Mouse (Mus musculus): Measurements from ENCODE around the gene Mtmr10.

Mtmr10 gene

DNA sequence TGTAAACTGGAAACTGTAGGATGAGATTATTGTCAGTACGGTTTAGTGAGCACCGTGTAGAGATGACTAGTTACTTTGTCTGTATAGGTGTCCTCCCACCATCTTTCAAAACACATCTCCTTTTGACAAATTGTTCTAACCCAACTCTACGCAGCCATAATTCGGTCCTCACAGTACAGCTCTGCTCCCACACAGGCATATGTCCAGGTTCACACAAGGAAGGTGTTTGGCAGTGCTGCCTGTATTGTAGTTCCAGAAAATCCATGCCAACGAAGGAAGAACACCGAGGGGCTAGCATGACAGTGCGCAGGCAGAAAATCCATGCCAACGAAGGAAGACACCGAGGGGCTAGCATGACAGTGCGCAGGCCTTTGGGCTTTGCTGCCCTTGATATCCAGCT lies 4.3 kb downstream of the Mtmr10 start:
- no peak for DNase-seq (ENCODE audit: low read depth, low spot score)

DNA sequence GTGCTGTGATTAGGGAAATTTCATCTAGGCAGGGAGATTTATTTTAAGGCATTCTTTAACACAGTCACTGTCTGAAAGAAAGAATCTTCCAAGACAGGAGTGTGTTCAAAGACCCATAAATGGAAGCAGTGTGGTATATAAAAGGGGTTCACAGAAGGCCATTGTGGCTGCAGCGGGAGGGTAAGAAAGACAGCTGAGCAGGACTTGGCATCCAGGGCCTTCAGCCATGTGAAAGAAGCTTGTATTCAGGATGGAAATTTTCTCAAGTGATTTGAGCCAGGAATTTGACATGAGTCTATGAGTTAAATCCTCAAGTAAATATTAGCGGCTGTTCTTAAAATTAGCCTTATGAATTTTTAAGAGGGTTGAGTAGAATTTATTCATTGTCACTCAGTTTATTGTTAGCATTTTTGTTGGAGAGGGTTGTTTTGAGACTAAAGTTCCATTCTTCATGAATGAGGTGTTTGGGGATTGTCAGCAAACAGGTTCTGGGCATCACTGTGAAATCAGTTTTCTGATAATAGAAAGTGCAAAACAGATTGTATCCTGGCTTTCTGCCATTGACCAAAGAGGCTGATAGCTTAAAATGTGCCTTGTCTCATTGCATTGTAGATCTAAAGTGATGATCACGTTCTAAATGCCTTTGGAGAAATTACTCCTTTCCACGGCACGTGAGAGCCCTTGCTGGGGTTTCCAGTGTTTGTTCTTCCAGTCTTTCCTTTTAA lies 9.0 kb downstream of the Mtmr10 start:
- no peak for DNase-seq (ENCODE audit: low read depth, low spot score)

DNA sequence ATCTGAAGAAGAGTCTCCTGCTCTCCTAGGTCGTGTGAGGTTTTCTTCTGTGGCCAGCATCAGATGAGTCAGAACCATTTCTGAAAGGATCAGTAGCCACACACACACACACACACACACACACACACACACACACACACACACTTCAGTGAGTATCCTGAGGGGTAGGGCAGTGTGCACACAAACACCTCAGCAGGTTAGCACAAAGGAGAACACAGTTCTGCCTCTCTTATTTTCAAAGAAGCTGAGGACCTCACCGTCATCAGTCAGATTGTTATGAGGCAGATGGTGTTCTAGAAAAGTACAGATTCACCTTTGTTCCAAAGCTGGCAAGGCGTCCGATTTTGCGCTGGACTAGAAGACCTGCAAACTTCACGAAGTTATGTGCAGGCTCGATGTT lies 22.8 kb downstream of the Mtmr10 start:
- DNase-seq (ENCODE audit: low read depth, low spot score): no peak

DNA sequence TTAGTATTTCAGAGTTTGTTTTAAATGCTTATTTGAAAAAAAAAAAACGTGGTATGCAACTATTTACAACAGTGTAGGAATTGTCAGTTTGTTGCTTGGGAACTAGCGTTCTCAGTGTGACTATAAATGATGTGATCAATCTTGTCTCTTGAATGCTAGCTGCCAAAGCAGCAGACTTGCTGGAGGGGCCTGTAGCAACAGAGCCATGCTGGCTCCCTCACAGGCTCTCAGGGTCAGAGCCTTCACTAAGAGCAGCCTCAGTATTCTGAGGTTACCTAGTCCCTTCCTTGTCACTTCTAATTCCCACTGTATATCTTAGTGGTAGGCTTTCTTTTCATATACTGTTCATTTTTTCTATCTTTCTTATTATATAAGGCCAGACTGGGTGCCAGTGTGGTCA lies 23.3 kb downstream of the Mtmr10 start:
- no peak for DNase-seq (ENCODE audit: low read depth, low spot score)

DNA sequence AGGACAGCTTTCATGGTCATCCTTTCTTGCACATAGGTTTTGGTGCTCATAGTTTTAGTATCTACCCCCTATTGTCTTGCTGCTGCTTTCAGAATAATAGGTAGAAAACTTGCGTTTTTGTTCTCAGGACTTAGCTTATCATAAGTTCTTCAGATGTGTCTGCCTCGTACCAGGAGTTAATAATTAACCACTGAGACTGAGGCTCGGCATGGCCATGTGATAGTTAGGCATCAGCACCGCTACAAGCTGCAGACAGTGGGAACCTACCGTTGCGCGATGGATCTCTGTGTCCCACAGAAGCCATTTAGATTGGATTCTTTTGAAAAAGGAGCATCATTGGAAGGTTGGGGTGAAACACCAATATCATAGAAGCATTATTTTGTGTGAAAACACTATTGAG lies 25.4 kb downstream of the Mtmr10 start:
- DNase-seq (ENCODE audit: low read depth, low spot score): no peak

DNA sequence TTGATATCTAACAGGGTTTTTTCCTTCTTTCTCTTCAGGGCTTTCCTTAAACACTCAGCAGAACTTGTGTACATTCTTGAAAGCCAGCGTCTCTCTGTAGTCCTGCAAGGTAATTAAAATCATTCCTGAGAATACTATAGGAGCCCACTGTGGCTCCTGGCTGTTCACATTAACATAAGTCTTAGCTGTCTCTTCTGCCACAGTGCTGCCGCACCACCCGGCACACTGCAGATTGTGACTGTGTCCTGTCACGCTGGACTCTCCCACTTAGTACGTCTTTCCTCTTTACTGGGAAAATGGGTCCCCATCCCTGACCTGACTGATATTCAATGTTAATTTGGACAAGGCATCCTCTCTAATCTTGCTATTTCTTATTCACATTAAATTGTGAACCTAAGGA lies 33.7 kb downstream of the Mtmr10 start:
- no peak for DNase-seq (ENCODE audit: low read depth, low spot score)

DNA sequence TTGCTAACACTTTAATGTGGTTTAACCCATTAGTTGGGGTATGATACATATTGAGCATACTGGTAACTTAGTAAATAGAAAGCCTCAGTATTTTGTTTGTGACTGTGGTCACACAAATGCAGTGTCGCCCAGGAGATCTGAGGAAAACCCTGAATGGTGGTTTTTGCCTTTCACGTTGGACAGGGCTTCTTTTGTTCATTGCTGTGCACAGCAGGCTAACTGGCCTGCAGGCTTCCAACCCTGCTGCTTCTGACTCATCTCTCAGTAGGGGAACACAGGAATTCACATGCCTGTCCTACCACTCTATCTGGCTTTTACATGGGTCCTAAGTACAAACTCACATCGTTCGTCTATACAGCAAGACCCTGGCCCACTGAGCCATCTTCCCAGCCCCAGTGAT lies 34.2 kb downstream of the Mtmr10 start:
- DNase-seq (ENCODE audit: low read depth, low spot score): no peak

DNA sequence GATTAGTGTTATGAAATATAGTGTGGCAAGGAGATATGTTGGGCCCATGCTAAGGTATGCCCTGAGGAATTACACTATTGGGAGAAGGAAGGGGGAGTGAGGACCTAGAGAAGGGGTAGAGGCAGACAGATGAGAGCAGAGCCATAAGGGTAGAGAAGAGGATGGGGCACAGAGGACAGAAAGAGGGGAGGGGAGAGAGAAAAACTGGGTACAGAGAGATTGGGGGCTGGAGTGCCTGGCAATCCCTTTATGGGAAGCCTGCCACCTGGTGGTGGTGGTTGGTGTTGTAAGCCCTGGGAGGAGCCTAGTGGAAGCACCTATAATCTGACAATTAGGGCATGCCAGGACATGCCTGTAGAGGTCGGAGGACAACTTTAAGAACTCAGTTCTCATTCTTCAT lies 39.4 kb downstream of the Mtmr10 start:
- peak; percentile 67 for DNase-seq (ENCODE audit: low read depth, low spot score)

DNA sequence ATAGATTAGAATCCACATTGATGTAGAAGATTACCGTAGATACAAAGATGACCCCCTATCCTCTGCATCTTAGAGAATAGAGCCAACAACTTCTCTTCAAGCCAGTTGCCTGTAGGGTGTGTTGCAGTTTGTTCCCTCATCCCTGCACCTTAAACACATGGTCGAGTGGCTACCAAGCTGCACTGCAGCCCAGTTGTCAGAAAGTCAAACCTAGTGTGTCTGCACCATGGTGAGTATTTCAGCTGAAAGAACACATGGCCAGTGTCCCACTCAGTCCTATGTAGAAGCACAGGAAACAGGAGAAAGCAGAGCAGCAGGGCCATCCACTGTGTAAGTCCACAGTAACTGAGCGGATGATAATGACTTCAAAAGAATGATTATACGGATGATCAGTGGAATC lies 40.0 kb downstream of the Mtmr10 start:
- DNase-seq (ENCODE audit: low read depth, low spot score): no peak

DNA sequence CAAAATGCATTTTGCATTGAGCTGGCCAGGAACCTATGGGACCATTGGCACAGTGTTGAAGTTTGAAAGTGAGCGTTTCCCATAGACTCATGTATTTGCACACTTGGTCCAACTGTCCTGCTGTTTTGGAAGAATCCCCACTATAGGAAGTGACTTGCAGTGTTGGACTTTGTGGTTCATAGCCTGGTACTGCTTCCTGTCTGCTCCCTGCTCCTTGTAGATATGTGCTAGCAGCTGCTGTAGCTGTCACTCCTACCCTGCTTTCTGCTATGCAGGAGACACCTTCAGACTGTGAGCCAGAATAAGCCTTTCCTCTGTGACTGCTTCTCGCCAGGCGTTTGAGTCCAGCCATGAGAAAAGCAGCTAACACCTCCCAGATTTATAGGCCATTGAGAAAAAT lies 43.9 kb downstream of the Mtmr10 start:
- no peak for DNase-seq (ENCODE audit: low read depth, low spot score)

DNA sequence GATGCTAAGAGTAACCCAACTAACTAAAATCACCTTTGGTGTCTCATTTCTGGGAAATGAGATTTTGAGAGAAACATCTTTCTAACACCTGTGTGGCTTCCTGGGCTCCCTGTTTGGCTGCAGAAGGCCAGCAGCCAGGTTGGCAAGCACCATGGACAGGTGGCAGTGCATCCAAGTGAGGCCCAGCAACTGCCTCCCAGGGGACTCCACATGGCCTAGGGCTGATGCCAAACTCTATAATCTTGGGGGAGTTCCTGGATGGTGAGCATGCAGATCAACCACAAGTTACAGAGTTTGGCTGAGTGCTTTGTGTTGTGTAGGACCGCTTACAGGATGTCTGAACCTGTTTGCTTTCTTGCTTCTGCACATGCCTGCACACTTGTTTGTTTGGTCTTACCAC lies 45.2 kb downstream of the Mtmr10 start:
- DNase-seq (ENCODE audit: low read depth, low spot score): no peak

DNA sequence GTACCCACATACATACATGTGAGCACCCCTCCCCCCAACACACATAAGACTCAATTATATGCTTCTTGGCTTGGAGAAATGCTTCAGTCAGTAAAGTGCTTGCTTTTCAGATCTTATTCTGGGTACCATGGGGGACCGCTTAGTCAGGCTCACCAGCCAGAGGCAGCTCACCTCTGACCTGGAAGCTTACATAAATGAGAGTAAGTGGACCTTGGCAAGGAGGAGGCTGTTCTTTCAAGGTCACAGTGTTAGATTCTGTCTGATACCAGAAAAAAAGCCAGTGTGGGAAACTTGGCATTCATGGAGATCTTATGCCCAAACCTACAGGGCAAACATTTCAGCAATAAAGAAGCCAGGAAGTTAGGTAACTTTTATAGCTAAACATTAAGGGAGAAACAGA lies 60.4 kb downstream of the Mtmr10 start:
- DNase-seq (ENCODE audit: low read depth, low spot score): no peak

DNA sequence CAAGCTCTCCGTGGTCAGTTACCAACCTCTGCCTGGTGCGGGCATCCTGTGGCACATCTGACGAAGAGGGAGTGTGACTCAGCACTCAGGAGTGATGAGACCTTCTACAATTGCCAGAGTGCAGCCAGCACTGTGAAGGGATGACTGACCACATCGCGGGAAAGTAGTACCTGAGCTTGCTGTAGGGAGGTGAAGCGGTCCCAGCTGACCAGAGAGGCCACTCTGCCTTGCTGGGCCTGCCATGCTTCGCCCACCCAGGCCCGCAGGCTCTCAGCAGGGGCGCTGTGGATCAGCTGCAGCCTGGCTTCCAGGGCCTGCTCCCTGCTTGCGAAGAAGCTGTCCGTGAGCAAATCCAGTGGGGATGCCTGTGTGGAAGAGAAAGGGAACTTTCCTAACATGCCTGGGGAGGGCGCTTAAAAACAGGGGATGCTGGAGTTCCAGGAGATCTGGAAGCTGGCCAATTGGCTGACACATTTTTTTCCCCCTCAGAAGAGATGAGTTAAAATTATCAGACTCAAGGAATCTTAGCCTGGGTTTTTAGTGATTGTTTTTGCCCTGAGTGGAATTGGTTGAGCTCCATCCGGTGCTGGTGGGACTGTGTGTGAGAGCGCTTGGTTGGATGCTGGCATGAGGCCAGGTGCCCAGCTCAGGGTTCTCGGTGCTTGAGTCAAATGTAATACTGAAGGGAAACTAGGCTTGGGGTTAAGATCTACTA lies 61.9 kb downstream of the Mtmr10 start:
- no peak for DNase-seq (ENCODE audit: low read depth, low spot score)

DNA sequence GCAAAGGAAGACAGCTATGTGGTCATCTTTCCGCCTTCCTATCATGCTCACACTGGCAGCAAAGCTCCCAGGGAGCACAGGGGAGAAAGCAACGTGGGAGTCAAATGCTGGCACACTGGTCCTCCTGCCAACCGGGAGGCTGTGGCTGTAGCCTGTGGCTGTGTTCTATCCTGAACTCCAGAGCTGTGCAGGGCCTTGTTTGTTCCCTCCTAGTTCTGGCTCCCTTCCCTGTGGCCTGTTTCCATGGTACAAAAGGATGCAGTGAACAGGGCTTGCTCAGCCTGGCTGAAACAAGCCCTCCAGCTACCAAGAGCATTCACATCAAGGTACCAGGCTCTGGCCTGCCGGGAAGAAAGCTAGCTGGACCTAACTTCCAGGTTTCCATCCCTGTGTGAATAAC lies 63.6 kb downstream of the Mtmr10 start:
- no peak for DNase-seq (ENCODE audit: low read depth, low spot score)

DNA sequence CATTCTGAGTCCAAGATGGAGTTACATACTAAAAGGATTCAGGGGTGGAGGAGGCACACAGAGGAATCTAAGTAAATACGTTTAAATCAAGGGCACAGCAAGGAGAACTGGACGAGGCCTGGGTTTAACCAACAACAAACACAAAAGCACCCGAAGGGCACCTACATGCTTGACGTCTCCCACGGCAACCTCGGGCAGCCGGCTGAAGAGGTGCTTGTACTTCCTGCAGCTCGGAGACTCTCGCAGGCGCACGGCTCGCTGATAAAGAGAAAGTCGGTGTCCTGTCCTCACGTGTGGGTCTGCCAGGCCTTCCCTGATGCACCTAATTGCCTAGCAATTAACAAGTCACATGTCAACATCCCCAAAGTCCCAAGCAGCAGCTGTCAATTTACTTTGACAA lies 66.8 kb downstream of the Mtmr10 start:
- no peak for DNase-seq (ENCODE audit: low read depth, low spot score)

DNA sequence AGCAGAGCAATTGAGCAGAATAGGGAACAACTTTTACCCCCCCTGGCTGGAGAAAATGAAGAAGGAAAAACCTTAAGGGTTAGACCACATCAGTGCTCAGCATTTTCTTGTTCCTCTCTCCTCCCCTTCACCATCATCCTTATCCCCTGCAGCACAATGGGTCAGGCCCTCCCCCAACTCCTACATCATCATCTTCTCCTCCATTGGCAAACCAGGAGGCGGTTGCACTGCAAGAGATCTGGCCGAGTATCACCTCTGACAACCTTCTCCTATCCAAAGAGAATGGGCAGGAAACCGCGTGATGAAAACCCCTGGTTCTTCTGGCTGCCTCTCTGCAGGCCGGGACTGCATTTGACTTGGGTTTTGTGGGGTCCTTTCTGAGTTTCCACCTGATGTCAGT lies 69.2 kb downstream of the Mtmr10 start:
- no peak for DNase-seq (ENCODE audit: low read depth, low spot score)

DNA sequence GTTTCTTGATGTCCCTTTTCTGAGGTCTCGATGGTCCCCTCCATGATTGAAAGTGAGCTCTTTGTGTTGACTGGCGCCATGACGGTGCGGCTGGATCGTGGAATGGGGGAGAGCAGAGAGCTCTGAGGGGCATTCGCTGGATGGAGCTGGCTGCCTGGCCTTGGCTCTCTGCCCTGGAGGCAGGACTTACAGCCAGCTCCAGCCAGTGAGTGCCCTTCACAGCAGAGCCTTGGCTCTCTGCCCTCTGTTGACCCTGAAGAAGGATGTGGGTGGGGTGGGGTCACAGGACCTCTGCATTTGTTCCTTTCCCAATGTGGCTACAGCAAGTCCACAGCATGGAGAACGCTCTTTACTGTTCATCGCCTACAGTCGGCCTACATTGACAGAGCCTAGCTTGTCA lies 70.0 kb downstream of the Mtmr10 start:
- DNase-seq (ENCODE audit: low read depth, low spot score): no peak

DNA sequence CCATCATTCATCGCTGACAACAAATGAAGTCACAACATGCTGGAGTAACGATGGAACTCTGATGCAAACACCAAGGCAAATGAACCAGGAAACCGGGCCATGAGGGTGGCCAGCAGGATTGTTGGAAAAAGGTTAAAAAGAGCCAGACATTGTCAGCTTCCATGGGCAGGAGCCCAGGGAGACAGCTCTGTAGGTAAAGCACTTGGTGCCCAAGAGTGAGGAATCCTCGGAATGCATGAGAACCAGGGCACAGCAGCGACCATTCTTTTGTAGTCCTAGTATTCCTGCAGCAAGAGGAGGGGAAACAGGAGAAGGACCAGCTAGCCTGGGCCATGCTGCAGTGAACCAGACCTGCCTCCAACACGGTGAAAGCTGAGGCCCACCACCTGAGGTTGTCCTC lies 71.2 kb downstream of the Mtmr10 start:
- no peak for DNase-seq (ENCODE audit: low read depth, low spot score)

DNA sequence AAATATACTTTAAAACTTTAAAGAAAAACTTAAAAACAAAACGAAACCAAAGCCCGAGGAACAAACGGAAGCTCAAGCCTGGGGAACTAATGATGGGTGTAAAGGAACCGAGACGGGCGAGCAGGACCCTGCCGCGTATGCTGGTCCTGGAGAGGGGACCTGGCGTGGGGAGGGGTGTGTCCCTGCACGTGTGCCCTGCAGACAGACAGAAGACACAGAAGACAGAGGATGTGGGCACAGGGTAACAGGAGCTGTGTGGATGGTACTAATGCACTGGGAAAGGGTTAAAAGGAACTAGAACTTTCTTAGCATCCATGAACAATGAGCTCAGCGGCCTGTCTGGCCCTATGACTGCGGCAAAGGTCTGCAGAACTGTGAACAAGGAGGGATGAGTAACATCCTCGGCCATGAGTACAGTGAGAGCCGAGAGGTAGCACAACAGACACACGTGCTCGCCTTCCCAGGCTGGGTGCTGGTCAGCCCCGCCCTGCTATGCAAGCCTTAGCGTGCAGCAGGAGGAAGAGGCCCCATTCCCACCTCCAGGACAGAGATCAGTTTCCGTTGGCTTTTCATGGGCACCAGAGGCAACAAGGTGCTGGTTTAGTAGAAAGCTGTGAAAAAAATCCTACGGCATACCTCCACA lies 72.6 kb downstream of the Mtmr10 start:
- no peak for DNase-seq (ENCODE audit: low read depth, low spot score)

DNA sequence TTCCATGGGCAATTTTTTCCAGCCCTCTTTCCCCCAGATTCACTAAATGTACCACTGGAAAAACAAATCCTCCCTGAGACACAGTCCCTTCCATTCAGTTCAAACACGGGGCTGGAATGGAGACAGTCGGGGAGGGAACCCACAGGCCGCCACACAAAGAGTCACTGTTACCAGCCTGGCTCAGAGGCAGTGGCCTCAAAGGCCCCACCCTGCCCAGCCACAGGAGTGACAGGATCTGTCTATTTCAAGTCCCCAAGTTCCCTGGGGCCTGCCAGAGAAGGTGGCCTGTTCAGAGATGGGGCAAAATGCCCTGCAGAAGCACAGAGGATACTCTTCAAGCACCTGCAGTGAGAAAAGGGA lies 73.1 kb downstream of the Mtmr10 start:
- no peak for DNase-seq (ENCODE audit: low read depth, low spot score)

DNA sequence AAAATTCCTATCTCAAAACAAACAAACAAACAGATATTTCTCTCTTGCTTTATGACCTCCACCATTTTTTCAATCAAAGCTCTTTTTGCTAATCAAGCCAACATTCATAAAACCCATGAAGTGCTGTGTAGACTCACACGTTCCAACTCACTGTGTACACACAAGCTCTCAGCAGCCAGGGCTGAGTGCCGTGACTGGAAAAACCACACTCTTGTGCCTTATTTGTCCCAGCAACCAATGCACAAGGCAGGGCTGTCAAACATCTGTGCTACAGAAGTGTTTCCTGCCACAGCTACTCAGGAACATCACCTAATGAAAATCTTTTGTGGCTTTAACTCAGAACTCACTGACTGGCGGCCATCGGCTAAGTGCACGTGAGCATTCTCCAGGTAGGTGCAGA lies 78.4 kb downstream of the Mtmr10 start:
- no peak for DNase-seq (ENCODE audit: low read depth, low spot score)

DNA sequence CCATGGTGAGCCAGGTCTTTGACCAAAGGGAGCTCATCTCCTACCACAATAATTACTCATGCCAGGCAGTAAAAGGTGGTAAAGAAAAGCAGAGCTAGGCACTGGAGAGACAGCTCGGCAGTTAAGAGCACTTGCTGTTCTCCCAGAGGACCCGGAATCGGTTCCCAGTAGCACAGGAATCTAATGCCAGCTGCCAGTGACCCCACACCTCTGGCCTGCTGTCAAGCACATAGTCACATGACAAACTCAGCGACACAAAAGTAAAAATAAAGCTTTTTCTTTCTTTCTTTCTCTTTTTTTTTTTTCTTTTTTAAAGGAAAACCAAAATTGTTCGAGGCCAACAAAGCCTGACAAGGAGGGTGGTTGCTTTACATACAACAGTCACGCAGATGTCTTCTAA lies 82.4 kb downstream of the Mtmr10 start:
- DNase-seq (ENCODE audit: low read depth, low spot score): no peak
